Mouse (Mus musculus): Measurements from ENCODE around the gene Bcdin3d. TPM values are rescaled to one million over a fixed set of nuclear protein-coding genes. Genes with fewer than 3 reads are reported as not detected.
"Not testable (repeated sequence)": the region's sequence is repeated elsewhere in the genome, so short reads cannot be mapped to it uniquely, and the experiment has no call there.

Bcdin3d gene
- total RNA-seq, 2 experiments from 2014 or later = 4.3 to 5.0 TPM

DNA sequence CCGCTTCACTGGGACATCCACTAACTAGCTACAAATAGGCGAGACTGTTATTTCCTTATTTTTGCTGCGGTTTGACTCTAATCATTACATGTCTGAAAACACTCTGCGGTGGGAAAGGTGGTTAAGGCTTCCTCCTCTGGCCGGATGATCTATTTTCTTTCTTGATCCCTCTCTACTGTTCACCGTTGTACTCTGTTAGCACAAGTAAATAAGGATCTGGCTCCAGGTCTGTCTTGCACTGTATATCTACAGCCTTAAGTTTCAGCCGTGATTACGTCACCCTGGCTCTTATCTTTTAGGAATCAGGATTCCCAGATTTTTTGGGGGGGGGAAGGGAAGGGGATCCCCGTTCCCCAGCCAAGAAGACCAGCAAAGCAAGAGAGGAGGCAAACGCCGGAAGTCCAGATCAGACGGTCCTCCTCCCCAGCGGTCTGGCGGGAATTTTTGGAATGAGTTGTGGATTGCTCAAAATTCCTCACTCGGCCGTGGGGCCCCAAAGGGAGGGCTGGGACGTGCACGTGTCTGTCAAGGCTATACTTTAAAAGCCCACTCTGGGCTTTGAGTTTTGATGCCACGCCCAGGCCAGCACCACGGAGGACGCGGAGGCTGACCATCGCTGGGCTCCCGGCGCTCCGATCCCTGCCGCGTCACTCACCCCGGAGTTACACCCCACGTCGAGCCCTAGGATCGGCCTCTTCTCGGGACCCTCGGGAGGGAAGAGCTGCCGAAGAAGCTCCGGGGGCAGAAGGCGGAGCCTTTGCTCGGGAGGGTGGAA, 542 bp downstream of the Bcdin3d start:
- peak; percentile 18 to 54 for DNase-seq (ENCODE audit: low spot score in 2 of 2)

DNA sequence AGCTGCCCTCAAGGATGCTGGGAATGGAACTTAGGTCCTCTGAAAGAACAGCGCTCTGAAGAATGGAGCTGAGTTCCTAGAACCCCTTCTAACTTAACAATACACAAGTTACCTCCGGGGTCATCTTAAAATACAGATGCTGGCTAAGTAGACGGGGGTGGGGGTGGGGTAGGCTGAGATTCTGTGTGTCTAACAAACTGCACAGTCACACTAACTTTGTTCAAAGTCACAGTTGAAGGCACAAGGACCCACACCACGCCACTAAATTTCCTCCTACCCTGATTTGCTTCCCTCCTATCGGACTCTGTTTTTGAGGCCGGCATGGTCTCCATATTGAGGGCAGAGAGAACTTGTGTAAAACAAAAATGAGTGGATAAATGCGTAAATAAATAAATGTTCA, 1.6 kb downstream of the Bcdin3d start:
- no peak for DNase-seq (ENCODE audit: low spot score in 2 of 2)

DNA sequence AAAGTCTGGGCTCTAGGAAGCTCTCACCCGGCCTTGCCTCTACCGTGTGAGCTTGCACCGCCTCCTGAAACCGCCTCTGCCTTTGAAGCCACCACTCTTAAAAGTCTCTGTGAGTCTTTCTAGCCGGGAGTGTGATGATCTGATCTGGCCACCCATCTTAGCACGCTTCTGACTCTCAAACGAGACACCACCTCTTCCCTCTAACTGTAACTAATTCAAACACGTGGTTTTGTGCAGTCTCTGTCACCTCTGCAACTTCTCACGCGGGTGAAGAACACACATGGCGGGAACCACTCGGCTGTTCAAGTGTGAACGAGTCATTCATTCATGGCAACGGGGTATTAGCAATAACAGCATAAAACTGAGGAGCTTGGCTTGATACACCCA, 2.9 kb downstream of the Bcdin3d start:
- DNase-seq (ENCODE audit: low spot score in 2 of 2) = no peak

DNA sequence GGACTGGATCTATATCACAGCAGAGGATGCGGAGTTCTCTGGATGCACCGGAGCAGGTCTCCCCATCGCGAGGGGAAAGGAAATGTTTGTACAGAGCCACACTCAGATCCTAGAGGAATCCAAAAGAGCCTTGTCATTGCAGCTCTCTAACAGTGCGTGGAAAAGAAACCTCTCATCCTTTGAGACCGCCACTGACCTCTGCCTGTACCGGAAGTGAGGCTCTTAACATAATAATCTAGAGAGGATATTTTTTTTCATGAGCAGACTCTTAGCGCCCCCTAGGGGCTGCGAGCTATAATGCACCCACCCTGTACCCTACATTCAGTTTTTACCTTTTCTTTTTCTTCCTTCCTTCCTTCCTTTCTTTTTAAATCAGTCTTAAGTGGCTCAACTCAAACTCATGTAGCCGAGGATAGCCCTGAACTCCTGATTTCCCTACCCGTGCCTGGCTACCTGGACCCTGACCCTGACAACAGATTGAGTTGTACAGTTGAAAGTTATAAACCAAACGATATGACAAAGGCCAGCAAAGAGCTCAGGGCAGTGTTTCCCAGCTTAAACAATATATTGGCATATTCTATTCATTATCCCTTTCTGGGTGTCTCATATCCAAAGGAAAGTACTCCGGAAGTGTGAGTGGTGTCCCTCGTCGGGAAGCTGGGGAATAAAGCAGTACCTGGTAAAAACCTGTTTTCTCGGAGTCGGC, 3.4 kb downstream of the Bcdin3d start:
- DNase-seq (ENCODE audit: low spot score in 2 of 2) = peak in 1 of 2 experiments; percentile 53

DNA sequence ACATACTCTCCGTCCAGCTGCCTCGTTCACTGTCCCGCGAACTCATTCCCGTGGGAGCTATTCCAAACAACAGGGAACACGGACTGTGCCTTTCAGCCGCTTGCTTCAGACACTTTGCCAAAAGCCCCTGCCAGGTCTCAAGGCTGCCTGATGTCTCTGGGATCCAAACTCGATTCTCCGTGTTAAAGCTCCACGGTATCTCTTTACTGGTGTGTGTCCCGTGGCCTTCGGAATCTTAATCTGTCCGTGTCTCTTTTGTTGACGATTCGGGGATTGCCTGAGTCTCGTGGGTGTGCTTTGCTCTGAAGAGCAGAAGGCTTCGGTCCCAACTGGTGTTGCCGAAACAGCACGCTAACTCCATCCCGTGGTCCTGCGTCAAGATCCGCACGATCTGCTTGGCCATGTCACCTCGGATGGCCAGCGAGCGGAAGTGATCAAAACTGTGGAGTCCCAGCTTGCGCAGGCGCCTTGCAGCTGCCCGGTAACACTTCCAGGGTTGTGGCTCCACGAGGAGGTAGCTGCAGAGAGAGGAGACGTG, 4.2 kb downstream of the Bcdin3d start:
- DNase-seq (ENCODE audit: low spot score in 2 of 2) = no peak

DNA sequence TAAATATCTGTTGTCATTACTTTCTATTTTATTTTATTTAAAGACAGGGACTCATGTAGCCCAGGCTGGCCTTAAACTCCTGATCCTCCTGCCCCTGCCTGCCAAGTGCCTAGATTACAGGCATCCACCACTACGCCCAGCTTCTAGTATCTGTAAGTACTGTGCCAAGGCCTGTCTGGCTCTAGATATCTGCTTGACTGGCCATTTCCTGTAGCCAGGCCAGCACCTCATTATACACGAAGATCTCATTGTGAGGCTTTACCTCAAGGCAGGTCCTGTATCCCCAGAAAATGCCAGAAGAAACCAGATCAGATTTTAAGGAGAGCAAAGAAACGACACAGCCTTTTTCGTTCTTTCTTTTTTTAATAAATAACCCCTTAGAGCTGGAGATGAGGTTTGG, 4.8 kb downstream of the Bcdin3d start:
- DNase-seq (ENCODE audit: low spot score in 2 of 2) = no peak

DNA sequence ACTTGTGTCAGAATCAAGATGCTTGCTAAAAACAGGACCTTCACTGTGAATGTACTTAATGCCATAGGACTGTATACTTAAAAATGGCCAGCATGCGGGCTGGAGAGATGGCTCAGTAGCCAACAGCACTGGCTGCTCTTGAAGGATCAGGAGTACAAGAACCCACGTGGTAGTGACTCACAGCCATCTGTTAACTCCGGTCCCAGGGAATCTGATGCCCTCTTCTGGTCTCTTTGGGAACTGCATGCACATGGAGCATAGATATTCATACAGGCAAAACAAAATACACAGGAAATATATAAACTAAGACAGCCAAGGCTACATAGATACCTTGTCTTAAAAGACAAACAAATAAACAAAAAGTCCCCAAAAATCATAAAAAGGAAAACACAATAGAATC, 5.5 kb downstream of the Bcdin3d start:
- peak; percentile 71 to 87 for DNase-seq (ENCODE audit: low spot score in 2 of 2)

DNA sequence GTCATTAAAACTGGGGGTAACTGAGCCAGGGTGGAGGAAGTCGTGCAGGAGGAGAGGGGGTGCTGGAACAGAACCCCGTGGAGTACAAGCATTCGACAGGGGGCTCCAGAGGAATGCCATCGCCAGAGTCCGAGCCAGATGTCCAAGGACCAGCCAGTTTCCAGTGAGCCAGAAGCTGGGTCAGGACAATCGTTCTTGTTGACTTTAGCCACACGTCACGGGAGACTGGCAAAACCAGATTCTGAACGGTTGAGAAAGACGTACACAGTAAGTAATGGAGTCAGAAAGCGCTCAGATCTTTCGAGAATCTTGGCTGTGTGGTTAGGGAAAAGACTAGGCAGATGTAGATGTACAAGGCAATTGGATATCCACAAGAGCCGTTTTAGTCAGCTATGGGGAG, 11.3 kb downstream of the Bcdin3d start:
- no peak for DNase-seq (ENCODE audit: low spot score in 2 of 2)

DNA sequence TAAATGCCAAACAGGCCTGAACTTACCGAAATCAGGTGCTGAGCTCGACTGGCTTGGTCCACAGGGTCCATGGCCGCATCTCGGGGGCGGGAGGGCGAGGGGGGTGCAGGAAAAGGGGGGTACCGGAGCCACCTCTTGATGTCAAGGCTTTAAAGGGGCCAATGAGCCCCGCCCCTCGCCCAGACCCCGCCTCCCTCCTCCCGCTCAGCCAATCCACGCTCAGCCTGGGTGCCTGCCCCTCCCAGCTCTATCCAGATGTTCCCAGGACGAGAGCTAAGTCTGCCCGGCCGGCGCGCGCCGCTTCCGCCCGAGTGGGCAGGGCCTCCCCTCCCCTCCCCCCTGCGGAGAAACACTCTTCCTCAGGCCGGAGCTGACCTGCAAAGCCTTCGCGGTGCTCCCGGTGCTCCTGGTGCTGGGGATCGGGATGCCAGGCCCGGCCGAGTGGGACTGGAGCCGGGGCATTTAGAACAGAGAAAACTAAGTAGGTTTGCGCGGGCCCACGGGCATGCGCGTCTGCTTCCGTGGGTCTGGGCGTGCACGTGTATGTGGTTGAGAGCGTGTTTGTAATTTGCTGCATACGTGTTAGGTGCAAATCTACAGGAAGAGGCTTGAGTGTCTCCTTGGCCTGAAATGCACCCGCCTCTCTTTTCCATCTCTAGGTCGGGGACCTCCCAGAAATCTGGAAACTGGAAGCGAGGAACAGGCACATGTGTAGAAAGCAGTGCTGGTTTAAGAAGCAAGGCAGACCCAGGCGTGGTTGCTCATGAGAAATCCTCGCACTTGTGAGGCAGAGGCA, 16.7 kb downstream of the Bcdin3d start, which contains the start of gene Nckap5l:
Gene Nckap5l, minus strand, starts transcription at position 143 of the 796 bp plus-strand sequence.
- peak; percentile 83 to 92 for DNase-seq (ENCODE audit: low spot score in 2 of 2)

DNA sequence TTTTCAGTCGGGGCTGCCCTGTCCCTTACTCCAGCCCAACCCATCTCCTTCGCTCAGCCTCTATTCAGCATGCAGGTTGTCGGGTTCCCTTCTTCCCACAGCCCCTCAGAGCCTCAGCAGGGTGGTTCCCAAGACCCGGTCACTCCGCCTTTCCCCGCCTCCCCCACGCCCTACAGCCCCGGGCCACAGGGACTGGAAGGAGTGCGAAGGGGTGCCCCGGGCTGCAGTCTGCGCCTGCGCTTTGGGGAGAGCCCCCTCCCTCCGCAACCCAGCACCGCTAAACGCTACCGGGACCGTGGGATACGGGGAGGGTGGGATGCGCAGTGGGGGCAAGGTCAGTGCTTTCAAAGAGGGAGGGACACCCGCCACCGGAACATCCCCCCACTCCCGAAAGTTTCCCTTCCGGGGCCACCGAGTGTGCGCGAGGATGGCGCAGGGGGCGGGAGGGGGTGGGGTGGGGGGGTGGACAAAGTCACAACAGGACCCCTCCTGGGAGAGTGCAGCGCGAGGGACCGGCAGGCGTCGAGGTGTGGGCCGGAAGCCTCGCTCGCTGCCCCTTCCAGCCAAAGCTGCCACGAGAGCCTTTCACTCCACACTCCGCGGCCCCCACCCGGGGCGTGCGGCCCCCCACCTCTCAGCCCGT, 17.4 kb downstream of the Bcdin3d start:
- peak; percentile 55 to 64 for DNase-seq (ENCODE audit: low spot score in 2 of 2)

DNA sequence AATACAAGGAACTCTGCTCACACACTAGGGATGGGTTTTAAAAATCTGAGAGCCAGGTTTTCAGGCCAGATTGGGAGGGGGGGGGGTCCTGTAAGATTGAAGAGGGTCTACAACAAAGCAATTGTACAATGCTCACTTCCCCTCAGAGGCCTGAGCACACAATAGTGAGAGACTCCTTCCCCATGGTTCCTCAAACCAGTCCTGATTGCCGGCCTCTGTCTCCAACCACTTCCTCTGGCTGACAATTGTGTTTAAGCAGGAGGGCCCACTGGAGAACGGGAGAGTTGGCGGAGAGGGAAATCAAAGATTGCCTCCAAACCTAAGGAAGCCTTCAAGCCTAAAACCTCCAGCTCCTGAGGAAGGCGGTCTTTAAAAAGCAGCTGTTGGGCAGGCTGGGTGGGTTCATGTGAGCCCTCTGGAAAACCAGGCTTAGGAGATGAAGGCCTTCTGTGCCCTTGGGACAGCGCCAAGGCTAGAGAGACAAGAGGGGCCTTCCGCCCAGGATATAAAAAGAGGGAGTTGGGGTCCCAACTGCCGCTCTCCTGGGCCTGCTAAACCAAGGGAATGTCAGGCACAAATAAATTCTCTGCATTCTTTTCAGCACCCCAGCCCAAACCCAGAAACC, 18.1 kb downstream of the Bcdin3d start:
- DNase-seq (ENCODE audit: low spot score in 2 of 2) = no peak

DNA sequence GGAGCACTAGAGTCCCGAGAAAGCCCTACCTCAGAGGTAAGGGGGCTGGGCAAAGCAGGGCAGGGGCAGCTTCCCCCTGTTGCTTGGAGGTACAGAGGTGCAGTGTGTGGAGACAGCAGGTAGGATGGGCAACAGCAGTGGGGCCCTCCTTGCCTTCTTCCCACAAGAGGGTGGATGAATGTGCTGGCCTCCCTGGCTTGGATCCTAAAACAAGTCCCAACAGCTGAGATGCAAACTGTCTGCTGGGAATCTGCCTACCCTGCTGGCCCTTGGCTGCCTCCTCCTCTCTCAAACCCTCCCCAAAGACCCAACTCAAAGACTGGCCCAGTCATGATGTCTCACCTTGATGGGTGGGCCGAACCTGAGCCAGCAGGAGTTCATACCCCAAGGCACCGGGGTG, 19.1 kb downstream of the Bcdin3d start:
- DNase-seq (ENCODE audit: low spot score in 2 of 2) = no peak

DNA sequence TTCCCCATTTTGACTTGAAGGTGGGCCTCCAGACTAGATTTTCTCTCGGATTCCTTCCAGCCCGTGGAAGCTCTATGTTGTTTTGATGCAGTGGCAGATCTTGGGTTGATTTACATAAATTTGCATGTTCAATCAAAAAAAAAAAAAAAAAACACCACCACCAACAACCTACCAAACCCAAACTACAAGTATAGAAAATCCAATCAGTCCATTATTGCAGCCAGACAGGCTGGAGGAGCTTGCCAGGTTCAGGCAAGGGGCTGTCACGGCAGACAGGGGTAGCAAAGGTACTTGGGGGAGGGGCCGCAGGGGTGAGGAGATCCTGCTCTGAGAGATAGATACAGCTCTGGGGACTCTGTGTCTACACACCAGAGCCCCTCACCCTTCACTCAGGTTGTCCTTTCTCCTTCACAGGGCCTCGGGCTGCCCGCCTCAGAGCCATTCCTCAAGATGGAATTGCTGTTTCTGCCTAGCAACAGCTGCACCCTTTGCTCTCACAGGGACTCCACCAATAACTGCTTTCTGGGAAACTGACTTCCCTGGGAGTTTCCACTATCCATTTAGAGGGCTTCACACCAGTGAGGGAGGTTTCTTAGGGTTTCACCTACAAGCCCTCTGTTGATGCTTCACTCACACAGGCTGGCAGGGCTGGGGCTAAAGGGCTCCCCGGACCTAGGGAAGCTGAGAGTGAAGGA, 19.8 kb downstream of the Bcdin3d start:
- DNase-seq (ENCODE audit: low spot score in 2 of 2) = no peak

DNA sequence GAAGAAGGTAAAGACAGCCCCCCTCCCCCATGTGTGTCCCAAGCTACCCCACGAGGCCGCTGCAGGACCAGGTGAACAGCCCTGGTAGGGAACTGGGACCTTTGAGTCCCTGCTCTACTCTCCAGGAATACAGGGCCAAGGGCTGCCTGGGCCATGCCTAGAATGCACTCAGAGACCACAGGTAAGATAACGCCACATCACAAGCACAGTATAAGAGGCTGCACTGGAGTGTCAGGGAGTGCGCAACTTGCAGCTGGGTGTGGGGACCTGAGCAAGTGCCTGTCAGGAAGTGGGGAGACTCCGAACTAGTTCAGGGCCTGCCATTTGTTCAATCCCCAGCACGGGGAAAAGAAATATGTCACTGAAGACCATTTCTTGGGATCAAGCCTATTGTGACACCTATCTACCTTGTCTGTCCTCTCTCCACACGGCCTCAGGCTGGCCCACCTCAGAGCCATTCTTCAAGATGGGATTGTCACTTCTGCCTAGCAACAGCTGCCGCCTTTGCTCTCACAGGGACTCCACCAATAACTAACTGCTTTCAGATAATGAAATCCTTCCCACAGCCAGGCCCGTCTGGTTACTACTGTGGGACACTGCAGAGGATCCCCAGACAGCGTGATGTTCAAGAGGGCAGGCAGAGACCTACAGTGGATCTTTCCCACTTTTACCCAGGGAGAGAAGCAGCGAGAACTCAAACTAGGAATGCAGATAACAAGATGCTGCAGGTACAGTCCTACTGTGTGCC, 21.2 kb downstream of the Bcdin3d start:
- no peak for DNase-seq (ENCODE audit: low spot score in 2 of 2)

DNA sequence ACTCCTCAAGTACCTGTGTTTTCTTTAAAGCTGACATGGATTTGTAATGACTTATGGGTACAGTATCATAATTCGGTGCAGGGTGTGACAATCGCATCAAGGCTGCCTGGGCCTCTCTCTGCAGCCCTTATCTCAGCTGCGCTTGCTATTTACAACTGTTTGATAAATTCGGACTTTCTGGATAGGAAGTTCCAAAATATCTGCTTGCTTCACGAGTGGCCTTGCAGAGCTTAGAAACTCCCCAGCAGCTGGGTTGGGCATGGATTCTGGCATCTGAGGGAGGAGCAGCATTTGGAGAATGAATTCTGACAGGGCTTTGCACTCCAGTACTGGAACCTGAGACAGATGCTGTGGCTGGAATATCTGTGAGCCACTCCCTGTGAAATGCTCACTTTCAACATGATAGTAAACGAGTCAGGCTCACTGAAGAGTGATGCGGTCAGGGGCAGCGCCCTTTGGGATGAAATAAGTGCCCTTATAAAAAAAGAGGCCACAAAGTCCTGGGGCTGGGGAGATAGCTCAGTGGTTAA, 24.7 kb downstream of the Bcdin3d start:
- DNase-seq (ENCODE audit: low spot score in 2 of 2) = no peak

DNA sequence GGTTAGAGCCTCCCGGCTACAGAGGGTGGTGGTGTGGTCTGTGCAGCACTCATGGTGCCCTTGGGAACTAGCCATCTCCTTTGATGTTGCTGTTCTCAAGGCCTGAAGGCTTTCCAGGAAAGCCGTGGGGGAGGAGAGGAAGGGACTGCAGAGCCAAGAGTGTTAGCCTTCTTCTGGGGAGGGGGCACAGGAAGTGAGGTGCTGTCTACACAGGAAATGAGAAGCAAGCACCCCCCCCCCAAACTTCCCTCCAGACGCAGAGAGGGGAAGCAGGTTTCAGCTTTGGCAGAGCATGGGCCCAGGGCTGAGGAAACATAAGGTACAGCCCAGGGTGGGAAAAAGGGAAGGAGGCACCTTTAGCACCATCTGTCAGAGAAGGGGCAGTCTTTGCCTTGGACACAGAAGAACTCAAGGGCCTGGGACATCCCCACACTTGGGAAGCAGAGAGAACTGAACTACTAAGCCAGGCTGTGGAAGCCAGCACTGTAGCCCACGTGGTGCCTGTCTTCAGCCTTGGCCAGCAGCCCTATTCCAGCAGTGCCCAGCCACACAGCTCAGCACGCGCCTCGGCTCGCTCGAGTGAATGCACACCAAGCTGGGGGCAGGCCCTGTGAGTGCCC, 25.3 kb downstream of the Bcdin3d start:
- DNase-seq (ENCODE audit: low spot score in 2 of 2) = peak; percentile 49 to 58

DNA sequence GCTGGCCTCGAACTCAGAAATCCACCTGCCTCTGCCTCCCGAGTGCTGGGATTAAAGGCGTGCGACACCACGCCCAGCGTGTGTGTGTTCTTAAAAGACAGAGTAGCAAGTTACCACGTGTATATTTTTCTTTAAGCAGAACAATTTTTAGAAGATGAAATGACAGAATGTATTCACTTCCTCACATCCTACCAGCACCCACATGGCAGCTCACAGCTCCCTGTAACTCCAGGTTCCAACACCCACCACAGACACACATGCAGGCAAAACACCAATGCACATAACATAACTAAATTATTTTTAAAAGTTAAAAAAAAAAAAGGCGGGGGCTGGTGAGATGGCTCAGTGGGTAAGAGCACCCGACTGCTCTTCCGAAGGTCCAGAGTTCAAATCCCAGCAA, 28.4 kb downstream of the Bcdin3d start:
- not testable (repeated sequence) for DNase-seq (ENCODE audit: low spot score in 2 of 2)

DNA sequence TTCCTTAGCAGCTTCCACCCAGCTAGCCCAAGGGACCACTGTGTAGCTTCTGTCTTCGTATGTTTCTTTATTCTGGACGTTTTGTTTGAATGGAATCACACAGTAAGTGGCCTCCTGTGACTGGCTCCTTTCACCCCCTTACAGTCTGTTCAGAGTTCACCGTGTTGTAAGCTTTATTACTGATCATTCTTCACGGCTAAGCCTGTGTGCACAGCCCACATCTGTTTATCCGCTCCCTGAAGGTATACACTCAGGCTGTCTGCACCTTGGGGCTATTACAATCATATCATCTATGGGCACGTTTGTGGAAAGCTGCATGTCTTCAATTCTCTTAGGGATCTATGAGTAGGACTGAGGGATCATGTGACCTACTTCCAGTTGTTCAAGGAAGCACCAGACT, 29.0 kb downstream of the Bcdin3d start:
- no peak for DNase-seq (ENCODE audit: low spot score in 2 of 2)

DNA sequence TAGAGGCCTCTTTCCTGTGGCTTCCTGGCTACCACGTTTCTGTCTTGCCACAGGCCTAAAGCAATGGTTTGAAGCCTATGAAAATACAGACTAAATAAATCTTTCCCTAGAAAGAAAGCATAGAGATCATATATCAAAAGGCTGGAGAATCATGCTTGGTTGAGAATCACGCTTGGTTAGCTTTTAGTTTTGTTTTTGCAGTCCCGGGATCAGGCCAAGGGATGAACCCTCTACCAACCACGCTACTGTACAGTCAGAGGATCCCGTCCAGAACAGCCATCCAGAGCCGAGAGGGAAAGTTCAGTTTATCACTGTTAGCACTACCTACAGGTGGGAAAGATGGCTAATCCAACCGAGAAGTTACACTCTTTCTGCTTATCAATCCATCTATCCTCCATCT, 32.2 kb downstream of the Bcdin3d start:
- DNase-seq (ENCODE audit: low spot score in 2 of 2) = no peak

Measured in layer of hippocampus, postnatal 14 days (tissue).